Mouse (Mus musculus) myocyte (in vitro differentiated cells): Measurements from ENCODE around the gene Xrcc3. TPM values are rescaled to one million over a fixed set of nuclear protein-coding genes. Genes with fewer than 3 reads are reported as not detected.

Experiments
- H3K27me3 ChIP-seq: one replicate; pipeline ENCODE4 v1.6.1; 2011; ENCODE audit not compliant: control insufficient read depth, insufficient read depth, insufficient read length
- H3K36me3 ChIP-seq: one replicate; pipeline ENCODE4 v1.6.1; 2011; ENCODE audit not compliant: control insufficient read depth, insufficient read depth
- H3K4me2 ChIP-seq: one replicate; pipeline ENCODE4 v1.6.1; 2011; ENCODE audit warnings: low read depth, control low read depth
- H3K4me3 ChIP-seq: one replicate; pipeline ENCODE4 v1.5.1; 2011; ENCODE audit warnings: mild to moderate bottlenecking, control low read depth, moderate library complexity
- H3K79me2 ChIP-seq: one replicate; pipeline ENCODE4 v1.6.1; 2011; ENCODE audit not compliant: control insufficient read depth, insufficient read depth
- H3ac ChIP-seq: one replicate; pipeline ENCODE4 v1.6.1; 2011; ENCODE audit not compliant: control insufficient read depth, insufficient read length
- CEBPB ChIP-seq: IDR thresholded peaks from 2 replicates; pipeline ENCODE4 v1.6.1; 2011; ENCODE audit warnings: mild to moderate bottlenecking, moderate library complexity; ENCODE audit not compliant: poor library complexity, insufficient read depth, severe bottlenecking
- E2F4 ChIP-seq: IDR thresholded peaks from one replicate; pipeline ENCODE4 v1.6.1; 2011; ENCODE audit warnings: mild to moderate bottlenecking, control low read depth, moderate library complexity; ENCODE audit not compliant: insufficient read depth
- MAX ChIP-seq: IDR thresholded peaks from one replicate; pipeline ENCODE4 v1.6.1; 2011; ENCODE audit warnings: low read depth, mild to moderate bottlenecking, control low read depth
- MYOD1 ChIP-seq, 3 experiments: IDR thresholded peaks; one replicate each; pipeline ENCODE4 v1.6.1; 2011; ENCODE audit warnings: control low read depth in 2 of 3, low read depth in 2 of 3, mild to moderate bottlenecking in 2 of 3, moderate library complexity in 1 of 3; ENCODE audit not compliant: insufficient read length in 2 of 3, control insufficient read depth in 1 of 3
- MYOG ChIP-seq, 3 experiments: IDR thresholded peaks; one replicate each; pipeline ENCODE4 v1.6.1; 2011; ENCODE audit warnings: control low read depth in 2 of 3, low read depth in 2 of 3, mild to moderate bottlenecking in 2 of 3; ENCODE audit not compliant: insufficient read length in 2 of 3, control insufficient read depth in 1 of 3, insufficient read depth in 1 of 3
- POLR2A ChIP-seq: IDR thresholded peaks from one replicate; pipeline ENCODE4 v1.6.1; 2011; ENCODE audit warnings: low read depth, mild to moderate bottlenecking, control low read depth, moderate library complexity; ENCODE audit not compliant: insufficient read length
- POLR2AphosphoS2 ChIP-seq: IDR thresholded peaks from one replicate; pipeline ENCODE4 v1.6.1; 2011; ENCODE audit warnings: low read depth, control low read depth; ENCODE audit not compliant: insufficient read length
- REST ChIP-seq: IDR thresholded peaks from one replicate; pipeline ENCODE4 v1.6.1; 2011; ENCODE audit warnings: mild to moderate bottlenecking, control low read depth, moderate library complexity; ENCODE audit not compliant: insufficient read depth, insufficient read length
- SRF ChIP-seq: IDR thresholded peaks from one replicate; pipeline ENCODE4 v1.6.1; 2011; ENCODE audit warnings: low read depth; ENCODE audit not compliant: control insufficient read depth, insufficient read length
- TCF12 ChIP-seq: IDR thresholded peaks from one replicate; pipeline ENCODE4 v1.6.1; 2011; ENCODE audit warnings: mild to moderate bottlenecking, control low read depth; ENCODE audit not compliant: poor library complexity, insufficient read depth, severe bottlenecking
- TCF3 ChIP-seq: IDR thresholded peaks from one replicate; pipeline ENCODE4 v1.6.1; 2011; ENCODE audit warnings: low read depth, control low read depth; ENCODE audit not compliant: insufficient read length
- USF1 ChIP-seq: IDR thresholded peaks from one replicate; pipeline ENCODE4 v1.6.1; 2011; ENCODE audit warnings: low read depth, mild to moderate bottlenecking, control low read depth, moderate library complexity
- polyA plus RNA-seq: library from polyadenylated mRNA; unstranded; fragments of >200 nt; fragmentation: generic; extraction: Trizol; gene quantifications from one replicate; pipeline ENCODE4 v1.2.1, GENCODE M21; 2012; ENCODE audit warnings: missing spikeins

The Xrcc3 gene
- polyA plus RNA-seq, 1 experiment: 4.9 TPM

DNA sequence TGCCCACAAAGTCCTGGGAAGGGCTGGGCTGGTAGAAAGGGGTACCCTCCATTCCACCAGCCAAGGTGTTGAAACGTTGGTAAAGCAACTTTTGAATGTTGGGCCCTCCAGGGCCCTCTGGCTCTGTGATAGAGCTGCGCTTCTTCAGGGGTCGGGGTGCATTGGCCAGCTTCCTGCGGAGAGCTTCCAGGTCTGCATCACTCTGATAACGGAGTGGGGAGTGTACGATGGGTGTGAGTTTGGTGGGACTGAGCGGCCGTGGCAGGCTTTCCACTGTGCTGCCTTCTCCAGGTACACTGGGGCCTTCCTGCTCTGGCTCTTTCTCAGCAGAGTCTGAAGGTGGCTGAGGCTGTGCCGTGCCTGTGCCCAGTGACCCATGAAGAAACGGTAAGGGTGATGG, 19.8 kb upstream of the Xrcc3 start:
- peaks cover 18% of the 10 kb centered on the region for H3K36me3 ChIP-seq
- TF ChIP-seq MAX (no peak), TCF12 (no peak), USF1 (no peak), POLR2AphosphoS2 (peak; percentile 15), TCF3 (no peak), SRF (no peak), POLR2A (no peak)

DNA sequence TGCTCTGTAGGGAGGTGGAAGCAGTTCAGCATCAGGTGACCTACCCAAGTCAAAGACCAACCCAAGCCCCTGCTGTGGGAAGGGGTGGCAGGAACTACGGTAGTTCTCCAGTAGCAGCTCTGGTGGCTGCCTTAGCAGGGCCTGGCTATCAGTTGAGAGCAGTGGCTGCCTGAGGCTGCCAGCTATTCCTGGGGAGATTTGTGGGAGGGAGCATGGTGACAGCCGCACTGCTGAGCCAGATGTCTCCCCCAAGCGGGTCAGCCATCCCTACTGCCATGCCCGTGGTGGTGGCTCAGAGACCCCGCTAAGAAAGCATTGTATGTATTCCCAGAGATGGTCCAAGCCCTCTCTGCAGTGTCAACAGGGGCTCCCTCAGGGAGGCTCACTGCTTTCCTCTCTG, 19.0 kb upstream of the Xrcc3 start:
- Histone ChIP-seq H3K4me2 (no peak overlapping the region), H3K4me3 (no peak overlapping the region), H3K36me3 (peaks cover 20% of the 10 kb centered on the region), H3K27me3 (no peaks in the 10 kb centered on the region), H3ac (no peak overlapping the region), H3K79me2 (no peaks in the 10 kb centered on the region)
- no peak for TF ChIP-seq TCF12
- TF ChIP-seq MYOG (IDR thresholded peaks at IDR 0.05; ENCODE audit: control insufficient read depth in 1 of 3, insufficient read depth in 1 of 3, insufficient read length in 2 of 3, low read depth in 2 of 3): no peak
- no peak for TF ChIP-seq CEBPB
- no peak for TF ChIP-seq POLR2A

More for the DNA sequence above, 19.8 kb upstream of the Xrcc3 start:
- Histone ChIP-seq H3K79me2 (no peaks in the 10 kb centered on the region), H3K4me3 (no peak overlapping the region), H3K27me3 (no peaks in the 10 kb centered on the region), H3ac (no peak overlapping the region), H3K4me2 (no peak overlapping the region)

DNA sequence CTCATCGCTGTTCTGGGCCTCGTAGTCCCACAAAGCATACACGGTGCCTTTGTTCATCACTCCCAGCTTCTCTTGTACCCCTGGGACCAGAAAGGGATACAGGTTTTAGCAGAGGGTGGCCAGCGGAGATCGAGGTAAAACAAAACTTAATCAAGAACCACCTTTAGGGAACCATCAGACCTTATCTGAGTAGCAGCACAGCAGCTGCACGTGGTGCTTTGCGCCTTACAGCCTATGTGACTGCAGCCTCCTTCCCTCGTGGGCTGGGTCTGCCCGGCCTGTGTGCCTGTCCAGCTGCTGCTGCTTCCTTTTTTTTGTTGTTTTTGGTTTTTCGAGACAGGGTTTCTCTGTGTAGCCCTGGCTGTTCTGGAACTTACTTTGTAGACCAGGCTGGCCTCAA, 16.7 kb upstream of the Xrcc3 start:
- TF ChIP-seq USF1 (no peak), MAX (no peak), MYOD1 (IDR thresholded peaks at IDR 0.05; ENCODE audit: control insufficient read depth in 1 of 3, insufficient read length in 2 of 3, low read depth in 2 of 3) (no peak), SRF (no peak), TCF12 (no peak)
- Histone ChIP-seq H3K79me2 (no peaks in the 10 kb centered on the region), H3K4me2 (no peak overlapping the region), H3K36me3 (peaks cover 21% of the 10 kb centered on the region), H3K27me3 (no peaks in the 10 kb centered on the region), H3ac (no peak overlapping the region), H3K4me3 (no peak overlapping the region)

DNA sequence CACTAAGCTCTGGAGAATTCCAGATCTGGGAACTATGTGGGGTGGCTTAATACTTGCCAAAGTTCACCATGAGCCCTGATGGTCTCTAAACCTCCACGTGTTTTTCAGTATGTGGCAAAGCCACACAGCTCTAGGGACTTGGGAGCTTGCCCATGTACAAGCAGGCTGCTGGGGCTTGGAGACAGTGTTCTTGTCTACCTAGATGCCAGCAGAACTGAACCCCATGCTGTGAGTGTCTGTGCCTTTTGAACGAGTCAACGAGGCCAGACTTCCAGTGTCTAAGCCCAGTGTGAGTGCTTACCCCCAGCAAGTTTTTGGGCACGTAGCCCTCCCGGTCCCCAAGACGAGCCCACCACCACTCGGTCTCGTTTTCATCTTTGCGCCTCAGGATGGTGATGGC, 16.3 kb upstream of the Xrcc3 start:
- H3K4me2 ChIP-seq: no peak overlapping the region
- no peak overlapping the region for H3ac ChIP-seq
- no peaks in the 10 kb centered on the region for H3K79me2 ChIP-seq
- no peak for TF ChIP-seq POLR2A
- TF ChIP-seq CEBPB: no peak
- no peak for TF ChIP-seq MAX
- TF ChIP-seq POLR2AphosphoS2: peak; percentile 5
- TF ChIP-seq MYOG (IDR thresholded peaks at IDR 0.05; ENCODE audit: control insufficient read depth in 1 of 3, insufficient read depth in 1 of 3, insufficient read length in 2 of 3, low read depth in 2 of 3): no peak
- no peak for TF ChIP-seq TCF12
- TF ChIP-seq REST: no peak
- no peak for TF ChIP-seq USF1
- H3K4me3 ChIP-seq: no peak overlapping the region
- peaks cover 22% of the 10 kb centered on the region for H3K36me3 ChIP-seq
- H3K27me3 ChIP-seq: no peaks in the 10 kb centered on the region

DNA sequence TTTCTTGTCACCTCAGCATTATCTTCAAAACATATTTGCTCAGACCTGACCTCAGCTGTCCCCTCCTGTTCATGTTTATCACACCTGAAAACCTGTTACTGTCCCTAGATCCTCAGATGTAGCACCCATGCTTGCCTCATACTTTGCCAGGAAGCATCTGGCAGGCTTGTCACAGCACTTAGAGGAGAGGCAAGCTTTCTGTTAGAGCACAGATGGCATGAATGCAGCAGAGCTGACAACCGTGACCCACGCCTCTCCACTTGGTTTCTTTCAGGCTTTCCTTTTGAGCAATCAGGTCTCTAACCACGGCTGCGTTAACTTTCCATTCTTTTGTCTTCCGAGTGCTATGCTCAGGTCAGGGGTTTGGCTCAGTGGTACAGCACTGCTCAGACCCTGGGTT, 15.8 kb upstream of the Xrcc3 start:
- Histone ChIP-seq H3K79me2 (no peaks in the 10 kb centered on the region), H3K4me2 (no peak overlapping the region), H3ac (no peak overlapping the region), H3K4me3 (no peak overlapping the region), H3K36me3 (peaks cover 26% of the 10 kb centered on the region), H3K27me3 (no peaks in the 10 kb centered on the region)
- TF ChIP-seq SRF (no peak), USF1 (no peak), TCF12 (no peak), MAX (no peak), E2F4 (no peak), POLR2A (no peak), CEBPB (no peak), POLR2AphosphoS2 (no peak), MYOD1 (IDR thresholded peaks at IDR 0.05; ENCODE audit: control insufficient read depth in 1 of 3, insufficient read length in 2 of 3, low read depth in 2 of 3) (no peak), REST (no peak), TCF3 (no peak), MYOG (IDR thresholded peaks at IDR 0.05; ENCODE audit: control insufficient read depth in 1 of 3, insufficient read depth in 1 of 3, insufficient read length in 2 of 3, low read depth in 2 of 3) (no peak)

DNA sequence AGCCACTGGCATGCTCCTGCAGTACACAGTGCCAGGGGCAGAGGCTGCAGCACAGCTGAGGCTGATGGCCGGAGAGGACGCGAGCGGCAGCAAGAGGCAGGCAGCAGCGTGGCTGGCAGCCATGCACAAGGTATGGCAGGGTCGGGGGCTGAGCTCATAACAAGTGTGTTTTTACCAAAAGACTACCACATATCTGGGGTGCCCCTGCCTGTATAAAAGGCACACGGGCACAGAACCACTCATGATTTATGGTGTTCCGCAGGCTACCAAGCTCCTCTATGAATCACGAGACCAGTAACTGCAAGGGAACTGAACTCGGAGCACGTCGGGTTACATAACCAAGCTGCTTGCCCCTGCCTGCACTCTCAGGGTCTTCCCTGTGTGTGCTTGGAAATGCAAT, 13.9 kb upstream of the Xrcc3 start:
- no peak overlapping the region for H3K4me2 ChIP-seq
- H3ac ChIP-seq: no peak overlapping the region
- TF ChIP-seq TCF12 (no peak), POLR2AphosphoS2 (peak; percentile 38), POLR2A (peak; percentile 33)
- no peaks in the 10 kb centered on the region for H3K27me3 ChIP-seq
- no peaks in the 10 kb centered on the region for H3K79me2 ChIP-seq
- H3K4me3 ChIP-seq: no peak overlapping the region
- peaks cover 26% of the 10 kb centered on the region for H3K36me3 ChIP-seq
